13 mouse cellular contexts compared by ENCODE assay signal in the genomic region with DNA sequence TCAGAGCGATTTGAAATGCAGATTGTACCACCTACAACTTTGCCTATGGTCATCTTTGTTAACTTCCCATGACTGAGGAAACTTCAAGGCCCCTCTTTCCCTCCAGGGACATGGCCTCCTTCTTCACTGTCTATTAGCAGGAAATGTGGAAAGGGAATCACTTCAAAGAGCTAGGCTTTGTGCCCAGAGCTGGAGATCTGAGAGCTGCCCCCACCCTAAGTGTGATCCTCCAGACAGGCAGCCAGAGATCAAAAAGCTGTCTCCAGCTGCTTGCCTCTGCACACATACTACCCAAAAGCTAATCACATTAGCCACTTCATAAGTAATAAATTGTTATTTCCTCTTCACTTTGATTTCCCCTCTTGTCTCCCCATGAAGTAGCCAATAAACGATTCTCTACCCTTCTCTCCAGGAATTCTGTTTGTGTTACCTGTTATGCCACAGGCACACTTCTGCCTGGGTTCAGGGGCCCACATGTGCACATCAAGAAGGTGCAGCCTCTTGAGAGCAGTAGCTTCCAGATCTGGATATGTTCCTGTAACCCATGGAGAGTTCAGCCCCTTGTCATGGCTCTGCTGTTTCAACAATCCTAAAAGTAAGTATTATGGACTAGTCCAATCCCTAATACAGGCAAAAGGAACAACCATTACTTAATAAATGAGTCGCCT.
"Had no signal": no experiment of that assay in that cellular context is flagged by ENCODE, and none has a peak within 500 bp of the region (broad histone marks: within the 10 kb centered on the region; RNA-seq: fewer than 3 reads in every experiment).

No protein-coding gene starts in this region.

- H3K4me2 ChIP-seq: liver, embryonic 11.5 days; liver, embryonic 15.5 days; neural tube, embryonic 12.5 days had no signal

- H3K27ac ChIP-seq: limb, embryonic 10.5 days; liver, embryonic 15.5 days; macrophage; neural tube, embryonic 12.5 days; stomach, postnatal 0 days had no signal

- H3K9me3 ChIP-seq: limb, embryonic 10.5 days; liver, embryonic 15.5 days; megakaryocyte, embryonic 14.5 days; neural tube, embryonic 12.5 days had no signal

- H3K4me1 ChIP-seq: limb, embryonic 10.5 days; liver, embryonic 15.5 days; megakaryocyte, embryonic 14.5 days; neural tube, embryonic 12.5 days had no signal

- ATAC-seq: intestine, embryonic 16.5 days had no signal

- H3K36me3 ChIP-seq: limb, embryonic 10.5 days; liver, embryonic 15.5 days; neural tube, embryonic 12.5 days had no signal

- H3K9ac ChIP-seq: liver, embryonic 15.5 days; neural tube, embryonic 12.5 days had no signal

- H3K27me3 ChIP-seq: liver, embryonic 15.5 days; megakaryocyte, embryonic 14.5 days; neural tube, embryonic 12.5 days had no signal

- H3K4me3 ChIP-seq: limb, embryonic 10.5 days; liver, embryonic 15.5 days; megakaryocyte, embryonic 14.5 days; neural tube, embryonic 12.5 days had no signal

- DNase-seq: kidney, adult 2 months; lung, adult 2 months; lung, postnatal 10 days; thymus, adult 18-20 months; thymus, postnatal 14 days had no signal
